Mouse (Mus musculus): ENCODE data around the gene Vmn1r1. TPM values are rescaled to one million over a fixed set of nuclear protein-coding genes. Genes with fewer than 3 reads are reported as not detected.
"Not testable (repeated sequence)": the region's sequence is repeated elsewhere in the genome, so short reads cannot be mapped to it uniquely, and the experiment has no call there.

Gene Vmn1r1
- total RNA-seq (2021) = not detected
- long read RNA-seq, experiment 1 = 0 reads
- long read RNA-seq, experiment 2 = 0 reads

DNA sequence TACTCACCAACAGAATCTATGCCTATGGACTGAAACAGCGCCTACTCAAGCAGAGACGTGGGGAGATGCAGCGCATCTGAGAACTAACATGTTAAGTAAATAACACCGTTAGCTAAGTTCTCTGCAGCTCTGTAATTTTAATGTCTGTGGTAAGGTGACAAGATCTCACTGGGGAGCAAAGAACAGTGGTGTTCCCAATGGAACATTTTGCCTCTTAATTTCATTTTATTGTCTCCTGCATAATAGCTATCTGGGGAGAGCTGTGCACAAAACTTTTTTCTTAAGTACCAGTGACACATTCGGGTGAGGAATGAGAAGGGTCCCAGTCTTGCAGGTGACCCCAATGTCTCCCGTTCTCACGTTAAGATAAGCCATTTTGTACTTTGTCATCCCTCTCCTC lies at the start of gene Vmn1r1:
Gene Vmn1r1, minus strand, starts transcription at position 101 of the 400 bp plus-strand sequence.
- no peak for DNase-seq (ENCODE audit: low spot score in 2 of 2)

DNA sequence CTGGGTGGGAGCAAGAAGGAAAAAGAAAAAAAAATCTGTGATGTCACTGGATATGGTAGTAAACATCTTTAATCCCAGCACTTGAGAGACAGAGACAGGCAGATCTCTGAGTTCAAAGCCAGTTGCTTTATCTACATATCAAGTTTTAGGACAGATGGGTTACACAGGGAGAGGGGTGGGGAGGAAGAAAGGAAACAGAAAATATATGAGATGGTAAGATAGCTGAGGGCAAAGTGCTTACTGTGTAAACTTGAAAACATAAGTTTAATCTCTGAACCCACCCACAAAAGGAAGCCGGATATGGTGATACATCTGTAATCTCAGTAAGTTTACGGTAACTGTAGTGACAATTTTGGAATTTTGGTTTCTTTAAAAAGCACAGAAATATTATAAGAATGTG lies 46.0 kb upstream of the Vmn1r1 start:
- DNase-seq (ENCODE audit: low spot score in 2 of 2) = no peak

DNA sequence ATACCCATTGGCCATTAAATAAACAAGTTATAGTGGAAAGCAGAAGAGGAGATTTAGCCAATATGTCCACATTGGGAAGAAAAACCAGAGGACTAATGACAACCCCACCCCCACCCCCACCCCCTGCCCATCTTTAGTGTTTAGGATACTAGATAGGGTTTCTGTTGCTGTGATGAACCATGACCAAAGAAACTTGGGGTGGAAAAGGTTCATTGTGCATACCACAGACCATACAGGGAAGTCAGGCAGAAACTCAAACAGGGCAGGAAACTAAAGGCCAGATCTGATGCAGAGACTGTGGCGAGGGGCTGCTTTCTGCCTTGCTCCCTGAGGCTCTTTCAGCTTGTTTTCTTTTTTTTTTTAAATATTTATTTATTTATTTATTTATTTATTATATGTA lies 28.3 kb upstream of the Vmn1r1 start:
- DNase-seq (ENCODE audit: low spot score in 2 of 2) = no peak

DNA sequence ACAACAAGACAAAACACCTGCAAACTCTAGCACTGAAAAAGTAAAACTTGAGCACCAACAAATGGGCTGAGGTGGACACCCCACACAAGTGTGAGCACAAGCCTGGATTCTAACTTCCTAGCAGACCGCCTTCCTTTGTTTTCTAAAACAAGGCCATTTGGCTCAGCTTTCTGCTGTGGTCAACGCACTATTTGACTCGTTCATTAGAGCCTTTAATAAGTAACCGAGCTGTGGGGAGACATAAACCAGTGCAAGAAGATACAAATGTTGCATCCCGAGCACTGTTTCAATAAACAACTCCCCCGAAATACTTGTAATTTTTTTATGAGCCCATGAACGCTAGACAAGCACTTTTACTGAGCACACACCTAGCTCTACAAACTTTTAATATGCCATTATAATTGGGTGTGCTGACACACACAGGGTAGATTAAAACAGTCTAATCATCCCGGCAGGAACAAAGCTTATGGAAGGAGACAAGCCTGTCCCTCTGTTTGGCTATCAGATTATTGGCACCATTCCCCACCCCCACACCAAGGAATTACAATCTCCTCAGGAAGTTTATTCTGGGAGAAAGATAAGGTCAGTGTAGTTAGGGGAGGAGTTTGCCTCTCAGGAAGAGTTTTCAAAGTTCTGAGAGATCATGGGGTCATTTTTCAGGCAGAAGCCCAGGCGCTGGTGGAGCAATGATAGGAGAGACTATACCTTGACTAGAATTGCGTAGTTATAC lies 27.7 kb upstream of the Vmn1r1 start:
- no peak for DNase-seq (ENCODE audit: low spot score in 2 of 2)

DNA sequence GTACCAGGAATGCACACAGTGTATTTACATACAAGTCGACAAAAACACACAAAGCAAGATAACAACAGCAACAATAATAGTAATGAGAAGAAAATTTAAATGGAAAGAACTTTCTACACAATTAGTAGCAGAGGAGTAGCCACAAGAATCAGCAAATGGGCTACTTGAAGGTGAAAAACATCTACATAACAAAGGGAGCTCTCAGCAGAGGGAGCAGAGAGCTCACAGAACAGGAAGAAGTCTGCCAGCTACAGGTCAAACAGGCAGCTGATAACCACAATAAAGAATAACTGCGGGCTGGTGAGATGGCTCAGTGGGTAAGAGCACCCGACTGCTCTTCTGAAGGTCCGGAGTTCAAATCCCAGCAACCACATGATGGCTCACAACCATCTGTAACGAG lies 26.9 kb upstream of the Vmn1r1 start:
- no peak for DNase-seq (ENCODE audit: low spot score in 2 of 2)

DNA sequence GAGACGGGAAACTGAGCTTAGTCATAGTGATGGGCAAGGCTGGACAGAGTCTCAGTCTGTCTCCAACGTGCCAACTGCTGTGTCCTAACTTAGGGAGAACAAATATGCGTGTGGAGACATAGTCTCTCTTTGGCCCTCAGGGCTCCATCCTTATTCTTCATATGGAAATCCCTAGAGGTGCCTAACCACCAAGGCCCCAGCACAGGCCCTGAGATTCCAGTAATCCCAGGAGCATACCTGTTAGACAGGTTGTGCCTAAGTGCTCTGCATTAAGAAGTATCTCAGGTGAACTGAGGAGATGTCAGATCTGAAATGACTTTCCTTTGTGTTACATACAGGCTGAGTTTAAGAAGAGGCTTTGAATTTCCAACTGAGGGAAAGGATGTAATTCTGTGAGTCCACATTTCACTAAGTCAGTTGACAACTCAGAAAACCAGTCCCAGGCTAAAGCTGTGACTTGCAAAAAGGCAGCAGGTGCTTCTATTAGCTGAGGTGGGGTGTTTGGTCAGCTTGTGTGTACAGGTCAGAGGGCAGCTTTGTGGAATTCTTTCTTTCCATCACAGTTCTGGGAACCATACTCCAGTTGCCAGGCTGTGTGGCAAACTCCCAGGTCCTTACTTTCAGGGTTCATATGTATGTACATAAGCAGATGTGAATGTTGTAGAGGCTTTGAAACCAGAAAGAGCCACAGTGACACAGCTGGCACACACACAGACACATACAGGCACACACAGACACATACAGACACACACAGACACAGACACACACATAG lies 25.6 kb upstream of the Vmn1r1 start:
- no peak for DNase-seq (ENCODE audit: low spot score in 2 of 2)

DNA sequence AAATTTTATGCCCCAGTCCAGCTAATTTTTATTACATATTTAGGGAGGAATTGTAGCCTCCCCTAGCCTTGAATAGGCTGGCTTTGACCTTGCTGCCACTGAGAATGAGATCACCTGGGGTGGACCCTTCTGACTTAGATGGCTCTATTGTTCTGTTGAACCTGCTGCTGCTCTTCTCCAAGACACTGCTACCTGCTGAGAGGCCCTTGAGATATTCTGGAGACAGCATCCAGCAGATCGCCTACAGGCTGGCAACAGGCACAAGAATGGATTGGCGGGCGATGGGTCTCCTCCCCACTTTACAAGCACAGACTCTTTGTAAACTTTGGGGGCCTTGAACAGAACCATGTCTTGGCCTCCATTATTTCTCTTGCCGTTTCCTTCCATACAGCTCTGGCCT lies 18.2 kb upstream of the Vmn1r1 start:
- DNase-seq (ENCODE audit: low spot score in 2 of 2) = not testable (repeated sequence)

DNA sequence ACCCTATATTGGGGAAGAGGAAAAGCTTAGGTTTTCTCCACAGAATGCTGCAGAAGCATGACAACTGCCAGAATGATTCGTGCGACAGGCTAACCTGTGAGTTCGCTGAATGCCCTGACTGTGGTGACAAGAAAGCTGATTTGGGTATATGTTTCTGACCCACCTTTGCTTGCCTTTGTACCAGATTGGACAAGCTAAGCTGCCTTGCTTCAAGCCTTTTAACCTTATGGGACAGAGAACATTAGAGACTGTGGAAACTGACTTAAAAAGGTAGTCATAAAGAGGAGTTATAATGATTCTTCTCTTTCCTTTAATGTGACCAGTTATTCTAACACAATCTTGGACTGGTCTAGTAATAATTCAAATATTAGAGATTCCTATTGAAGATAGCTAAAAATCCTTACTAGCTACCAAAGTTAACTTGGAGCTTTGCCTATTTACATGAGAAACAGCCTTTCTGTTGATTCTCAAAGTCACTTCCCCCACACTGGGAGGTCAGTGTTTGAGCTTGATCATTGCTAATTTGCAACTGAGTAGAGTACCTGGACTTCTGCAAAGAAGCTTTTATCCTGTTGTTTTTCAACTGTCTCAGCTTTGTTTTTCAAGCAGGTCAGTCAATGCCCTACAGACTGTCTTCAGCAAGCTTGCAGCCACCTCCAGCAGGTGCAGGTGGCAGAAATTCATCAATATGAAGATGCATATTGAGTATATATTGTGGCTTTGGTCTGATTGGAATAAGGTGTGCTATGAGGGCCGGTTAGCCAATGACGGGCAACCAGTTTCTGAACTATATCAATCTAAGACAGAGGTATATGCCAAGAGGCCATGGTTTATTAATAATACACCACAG lies 17.4 kb upstream of the Vmn1r1 start:
- DNase-seq (ENCODE audit: low spot score in 2 of 2) = no peak

DNA sequence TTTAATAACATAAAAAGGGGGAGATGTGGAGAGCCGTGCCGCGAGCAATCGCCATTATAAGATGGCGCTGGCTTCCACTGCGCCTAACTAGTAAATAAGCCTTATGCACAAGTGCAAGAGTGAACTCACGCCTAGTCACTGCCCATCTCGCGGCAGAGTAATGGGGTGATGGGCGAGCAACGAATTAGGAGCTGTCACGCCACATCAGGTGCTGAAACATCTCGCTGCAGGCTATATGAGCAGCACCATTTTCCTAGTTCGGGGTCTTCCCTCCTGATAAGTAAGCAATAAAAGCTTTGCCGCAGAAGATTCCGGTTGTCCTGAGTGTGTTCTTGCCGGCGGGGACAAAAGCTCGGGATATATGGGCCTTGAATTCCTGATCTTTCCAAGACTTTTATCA lies 12.7 kb upstream of the Vmn1r1 start:
- DNase-seq (ENCODE audit: low spot score in 2 of 2) = not testable (repeated sequence)

DNA sequence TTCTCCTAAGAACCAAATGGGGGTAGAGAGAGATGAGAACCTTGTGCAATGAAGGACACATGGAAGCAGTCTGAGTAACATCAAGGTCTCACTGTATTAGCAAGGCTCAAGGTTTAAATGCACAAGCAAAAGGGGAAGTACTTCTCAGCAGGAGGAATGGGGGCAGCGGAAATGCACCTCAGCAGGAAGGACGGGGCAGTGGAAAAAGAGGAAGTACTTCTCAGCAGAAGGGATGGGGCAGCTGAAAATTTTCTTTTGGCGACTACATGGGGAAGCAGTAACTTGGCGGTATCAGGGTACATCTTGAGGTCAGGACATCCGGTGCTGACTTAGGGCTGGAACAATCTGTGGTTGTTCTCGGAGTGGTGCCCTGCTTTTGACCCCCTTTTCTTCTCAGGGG lies 5.9 kb upstream of the Vmn1r1 start:
- not testable (repeated sequence) for DNase-seq (ENCODE audit: low spot score in 2 of 2)

DNA sequence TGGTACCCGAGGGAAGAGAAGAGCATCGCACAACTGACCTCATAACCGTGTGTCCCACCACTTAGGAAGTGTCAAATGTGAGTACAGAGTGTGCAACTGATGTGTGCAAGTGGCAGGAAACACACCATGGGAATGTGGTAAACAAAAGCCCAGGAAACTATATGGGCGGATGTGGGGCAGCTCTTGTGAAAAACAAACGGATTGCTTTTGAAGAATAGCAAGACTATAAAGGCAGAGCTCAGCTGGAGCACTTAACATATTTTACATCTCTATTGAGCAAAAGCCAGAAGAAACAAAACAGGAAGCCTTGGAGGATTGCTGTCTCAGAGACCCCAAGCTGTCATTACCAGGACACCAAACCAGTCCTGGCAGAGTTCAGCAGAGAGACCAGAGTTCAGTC lies 1.3 kb downstream of the Vmn1r1 start:
- no peak for DNase-seq (ENCODE audit: low spot score in 2 of 2)

DNA sequence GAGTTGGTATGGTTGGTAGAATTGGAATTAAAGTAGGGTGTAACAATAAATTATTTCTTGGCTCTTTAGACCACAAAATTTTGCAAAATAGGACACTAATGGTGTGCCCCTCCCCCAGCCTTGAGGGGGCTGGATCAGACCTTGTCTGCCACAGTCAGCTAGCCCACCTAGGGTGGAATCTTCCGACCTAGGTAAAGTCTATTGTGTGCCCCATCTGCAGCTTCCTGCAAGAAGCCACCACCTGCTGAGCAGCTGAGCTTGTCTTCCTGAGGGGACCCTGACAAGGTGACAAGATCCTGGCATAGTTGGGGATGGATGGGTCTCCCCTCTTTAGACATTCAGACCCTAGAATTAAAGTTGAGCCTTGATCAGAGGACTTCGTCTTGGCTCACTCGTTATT lies 4.7 kb downstream of the Vmn1r1 start:
- no peak for DNase-seq (ENCODE audit: low spot score in 2 of 2)

DNA sequence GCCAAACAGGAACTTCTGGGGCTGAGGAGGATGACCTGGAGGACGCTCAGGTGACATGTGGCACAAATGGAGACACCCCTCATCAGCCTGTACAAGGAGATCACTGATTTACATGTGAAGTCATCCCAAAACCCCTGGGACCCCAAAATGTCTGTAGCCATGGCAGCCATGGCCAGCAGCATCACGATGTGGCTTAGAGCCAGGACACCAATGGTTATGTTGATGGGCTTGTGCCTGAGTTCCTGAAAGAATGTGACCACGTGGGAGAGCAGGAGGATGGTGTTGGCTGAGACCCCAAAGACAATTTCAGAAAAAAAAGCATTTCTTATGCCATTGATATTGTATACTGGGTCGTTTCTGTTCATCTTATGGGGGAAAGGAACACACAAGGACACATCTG lies 6.6 kb downstream of the Vmn1r1 start:
- DNase-seq (ENCODE audit: low spot score in 2 of 2) = no peak

DNA sequence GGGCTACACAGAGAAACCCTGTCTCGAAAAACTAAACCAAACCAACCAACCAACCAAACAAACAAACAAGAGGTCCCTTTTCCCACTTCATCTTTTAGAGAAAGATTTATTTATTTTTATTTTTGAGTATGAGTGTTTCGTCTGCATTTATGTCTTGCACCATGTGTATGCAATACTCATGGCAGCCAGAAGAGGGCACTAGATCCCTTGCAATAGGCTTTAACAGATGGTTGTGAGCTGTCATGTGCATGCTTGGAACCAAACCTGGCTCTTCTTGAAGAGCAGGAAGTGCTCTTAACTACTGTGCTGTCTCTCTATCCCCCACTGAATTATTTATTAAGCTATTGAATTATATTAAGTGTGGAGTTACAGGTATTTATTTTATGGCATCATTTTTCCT lies 14.3 kb downstream of the Vmn1r1 start:
- DNase-seq (ENCODE audit: low spot score in 2 of 2) = no peak

DNA sequence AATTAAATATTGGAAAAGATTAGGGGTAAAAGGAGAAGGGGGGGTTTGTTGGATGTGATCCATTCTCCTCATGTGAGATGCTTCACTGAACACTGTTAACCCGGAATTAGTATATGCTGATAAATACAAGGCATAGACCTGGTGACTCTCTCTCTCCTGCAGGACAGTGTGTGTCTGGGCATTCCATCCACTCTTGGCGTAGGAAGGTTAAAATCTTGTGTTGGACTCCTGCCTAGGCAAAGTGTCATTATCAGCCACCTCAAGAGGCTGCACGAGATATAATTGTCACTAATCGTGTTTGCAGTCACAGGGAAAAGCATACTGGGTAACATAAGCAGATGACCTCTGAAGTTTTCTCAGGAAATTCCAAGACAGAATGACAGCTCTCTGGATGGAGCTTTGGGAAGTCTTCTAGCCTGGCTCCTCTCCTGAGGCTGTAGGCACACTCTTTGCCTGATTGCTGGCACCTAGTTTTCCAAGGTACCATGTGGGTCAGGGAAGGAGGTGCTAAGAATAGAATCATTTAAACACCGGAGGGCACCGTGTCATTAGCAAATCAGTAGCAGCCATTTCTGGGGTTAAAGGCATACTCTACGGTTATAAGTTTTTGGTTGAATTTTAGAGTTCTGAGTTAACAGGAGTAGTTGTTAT lies 15.3 kb downstream of the Vmn1r1 start:
- DNase-seq (ENCODE audit: low spot score in 2 of 2) = no peak

DNA sequence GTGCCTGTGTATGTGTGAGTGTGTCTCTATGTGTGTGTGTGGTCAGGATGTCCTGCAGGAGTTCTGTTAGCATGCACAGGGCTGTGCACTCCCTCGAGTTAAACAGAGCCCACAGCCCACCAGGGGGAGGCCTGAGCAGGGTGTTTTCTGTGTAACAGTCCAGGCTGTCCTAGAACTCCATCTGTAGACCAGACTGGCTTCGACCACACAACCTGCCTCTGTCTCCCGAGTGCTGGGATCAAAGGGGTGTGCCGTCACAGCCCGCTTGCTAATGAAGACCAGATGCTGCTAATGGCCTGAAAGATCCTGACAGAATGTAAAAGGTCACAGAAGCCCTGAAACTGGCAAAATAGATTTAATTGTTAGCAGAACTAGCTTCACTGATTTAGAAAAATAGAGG lies 18.7 kb downstream of the Vmn1r1 start:
- DNase-seq (ENCODE audit: low spot score in 2 of 2) = no peak

DNA sequence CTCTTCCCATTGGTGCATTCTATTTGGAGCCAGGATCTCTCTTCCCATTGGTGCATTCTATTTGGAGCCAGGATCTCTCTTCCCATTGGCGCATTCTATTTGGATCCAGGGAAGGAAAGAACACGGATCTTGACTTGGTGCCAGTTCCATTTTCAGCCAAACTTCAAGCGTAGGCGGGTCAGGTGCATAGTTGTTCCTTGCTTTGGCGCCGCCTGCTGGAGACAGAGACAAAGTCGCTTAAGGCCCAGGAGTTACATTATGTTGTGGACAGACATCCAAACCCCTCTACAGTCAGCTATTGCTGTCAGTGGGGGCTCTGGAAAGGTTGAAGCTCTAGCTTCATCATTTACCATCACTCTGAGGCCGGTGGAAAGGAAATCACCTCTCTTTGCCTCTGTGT lies 21.0 kb downstream of the Vmn1r1 start:
- DNase-seq (ENCODE audit: low spot score in 2 of 2) = no peak

DNA sequence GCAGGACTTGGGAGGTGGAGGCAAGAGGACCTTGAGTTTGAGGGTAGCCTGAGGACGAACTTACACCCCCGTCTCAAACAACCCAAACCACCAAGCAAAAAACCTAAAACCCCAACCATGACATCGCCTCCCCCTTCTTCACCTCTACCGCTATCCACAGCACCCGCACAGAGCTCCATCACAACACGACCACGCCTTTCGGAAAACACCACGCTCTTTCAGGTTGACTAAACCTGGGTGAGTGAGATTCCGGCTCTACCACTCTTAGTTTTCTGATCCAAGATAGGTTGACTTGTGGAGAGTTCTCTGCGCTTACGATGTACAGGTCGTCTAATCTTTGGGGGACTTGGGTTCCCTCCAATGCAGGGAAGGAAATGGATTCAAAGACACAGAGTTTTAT lies 21.6 kb downstream of the Vmn1r1 start:
- no peak for DNase-seq (ENCODE audit: low spot score in 2 of 2)

DNA sequence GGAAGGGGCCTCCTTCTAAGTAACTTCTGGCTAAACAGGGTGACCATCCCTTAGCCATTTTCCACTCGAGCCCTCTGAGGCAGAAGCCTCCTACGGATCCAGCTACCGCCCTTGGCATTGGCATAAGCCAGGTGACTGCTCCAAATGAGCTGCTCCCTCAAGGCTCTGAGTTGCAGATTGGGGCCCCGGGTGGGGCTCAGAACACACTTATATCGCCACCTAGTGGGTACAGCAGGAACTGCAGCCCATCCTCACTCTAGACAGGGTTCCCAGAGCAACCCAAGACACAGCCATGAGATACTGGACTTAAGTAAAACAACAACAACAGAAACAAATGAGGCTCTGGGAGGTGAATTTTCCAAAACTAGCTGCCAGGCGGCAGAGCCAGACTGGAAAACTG lies 23.9 kb downstream of the Vmn1r1 start:
- peak; percentile 64 to 67 for DNase-seq (ENCODE audit: low spot score in 2 of 2)

DNA sequence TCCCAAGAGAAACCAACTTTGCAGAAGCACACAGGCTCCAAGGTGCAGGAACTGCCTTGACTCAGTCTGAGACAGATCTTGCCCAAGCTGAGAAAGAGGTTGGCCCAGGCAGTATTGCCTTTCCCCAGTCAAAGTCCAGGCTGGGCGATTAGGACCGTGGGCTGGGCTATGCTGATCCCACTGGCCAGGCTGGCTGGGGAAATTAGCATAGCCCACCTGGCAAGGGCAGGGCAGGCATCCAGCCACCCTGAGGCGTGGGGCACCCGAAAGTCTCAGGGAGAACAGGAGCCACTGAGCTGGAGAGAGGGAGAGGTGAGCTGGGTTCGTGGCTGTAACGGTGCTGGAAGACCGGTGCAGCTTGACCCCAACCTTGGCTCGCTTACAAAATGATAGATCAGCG lies 24.3 kb downstream of the Vmn1r1 start:
- no peak for DNase-seq (ENCODE audit: low spot score in 2 of 2)

DNA sequence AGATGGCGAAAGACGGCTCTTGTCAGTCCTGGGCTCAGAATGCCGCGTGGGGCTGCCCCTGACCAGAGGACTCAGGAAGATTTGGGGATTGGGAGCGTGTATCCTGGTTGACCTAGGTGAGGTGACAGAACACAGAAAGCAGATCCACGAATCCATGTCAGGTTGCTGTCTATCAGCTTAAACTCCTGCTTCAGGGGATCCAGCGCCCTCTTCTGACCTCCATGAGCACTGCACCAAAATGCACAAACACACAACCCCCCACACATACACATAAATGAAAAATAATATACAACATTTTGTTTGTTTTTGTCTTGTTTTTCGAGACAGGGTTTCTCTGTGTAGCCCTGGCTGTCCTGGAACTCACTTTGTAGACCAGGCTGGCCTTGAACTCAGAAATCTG lies 26.1 kb downstream of the Vmn1r1 start:
- no peak for DNase-seq (ENCODE audit: low spot score in 2 of 2)

All from adrenal gland, postnatal 4 days (tissue).